Mouse (Mus musculus): ENCODE data around the gene Agbl3.

Agbl3 gene

GRCm38 (mm10) chr6:34907696-34908260 lies 127.5 kb downstream of the Agbl3 start:
- peak; percentile 52 to 56 for DNase-seq
